Mouse (Mus musculus) kidney, embryonic 15.5 days (tissue): Measurements from ENCODE around the gene Ugt1a10. TPM values are rescaled to one million over a fixed set of nuclear protein-coding genes. Genes with fewer than 3 reads are reported as not detected.
"Not testable (repeated sequence)": the region's sequence is repeated elsewhere in the genome, so short reads cannot be mapped to it uniquely, and the experiment has no call there.

Source experiments
- ATAC-seq: fragments of 200-750 bp; cut with Nextera tagmentation; replicated peaks from 2 replicates; pipeline ENCODE4 v1.8.0; 2017; ENCODE audit warnings: moderate TSS enrichment; ENCODE audit not compliant: low FRiP score
- H3K27ac ChIP-seq: fragments of 300-500 bp; sonication (generic); 2 replicates; pipeline ENCODE4 v1.5.1; 2015; ENCODE audit warnings: mild to moderate bottlenecking, inconsistent platforms
- H3K27me3 ChIP-seq: fragments of 300-500 bp; sonication (generic); 2 replicates; pipeline ENCODE4 v1.6.1; 2015; ENCODE audit warnings: inconsistent platforms
- H3K36me3 ChIP-seq: fragments of 300-500 bp; sonication (generic); 2 replicates; pipeline ENCODE4 v1.6.1; 2015; ENCODE audit warnings: inconsistent platforms
- H3K4me1 ChIP-seq: fragments of 300-500 bp; sonication (generic); 2 replicates; pipeline ENCODE4 v1.6.1; 2015; ENCODE audit warnings: inconsistent platforms
- H3K4me2 ChIP-seq: fragments of 300-500 bp; sonication (generic); 2 replicates; pipeline ENCODE4 v1.6.1; 2015; ENCODE audit warnings: moderate library complexity, mild to moderate bottlenecking, inconsistent platforms
- H3K4me3 ChIP-seq: fragments of 300-500 bp; sonication (generic); replicated peaks from 2 replicates; pipeline ENCODE4 v1.5.1; 2015; ENCODE audit warnings: mild to moderate bottlenecking, inconsistent platforms
- H3K9ac ChIP-seq: fragments of 300-500 bp; sonication (generic); 2 replicates; pipeline ENCODE4 v1.6.1; 2015; ENCODE audit warnings: mild to moderate bottlenecking, inconsistent platforms
- H3K9me3 ChIP-seq: fragments of 300-500 bp; sonication (generic); replicated peaks from 2 replicates; pipeline ENCODE4 v1.6.1; 2016; ENCODE audit warnings: inconsistent platforms
- whole genome bisulfite sequencing: fragments of 180-500 bp; shearing (Covaris S2); methylation state at CpG from one replicate; pipeline ENCODE4 v1.1.7; 2015; ENCODE audit warnings: mixed read lengths; 5-methylcytosine and 5-hydroxymethylcytosine counted together
- polyA plus RNA-seq: library from polyadenylated mRNA; unstranded; fragments of >200 nt; fragmentation: Nextera tagmentation; extraction: Ambion mirVana; gene quantifications from 2 replicates; pipeline ENCODE4 v1.2.1, GENCODE M21; 2015

Ugt1a10 gene
- polyA plus RNA-seq, 1 experiment from 2014 or later: 17.5 TPM

DNA sequence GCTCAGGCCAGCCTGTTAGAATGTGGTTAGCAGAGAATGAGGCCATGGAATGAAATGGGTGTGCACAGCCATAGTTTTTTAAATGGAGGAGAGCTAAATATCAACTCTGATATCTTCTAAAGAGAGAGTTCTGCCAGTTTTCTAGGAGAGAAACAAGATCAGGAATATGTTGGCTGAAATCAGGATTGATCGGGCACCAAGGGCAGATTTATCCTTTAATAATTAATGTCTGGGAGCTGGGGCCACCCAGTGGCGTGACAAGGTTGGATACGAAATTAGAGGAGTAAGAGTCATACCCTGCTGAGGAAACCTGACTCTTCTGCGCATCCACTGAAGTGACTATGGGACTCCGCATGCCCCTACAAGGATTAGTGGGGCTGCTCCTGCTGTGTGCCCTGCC is 110.5 kb downstream of the Ugt1a10 start, which contains the start of gene Ugt1a5:
TSS of gene Ugt1a5 (plus strand) at position 302 of the 400 bp plus-strand sequence.
- 81% methylated on average over 5 of the region's 5 CpGs for WGBS

DNA sequence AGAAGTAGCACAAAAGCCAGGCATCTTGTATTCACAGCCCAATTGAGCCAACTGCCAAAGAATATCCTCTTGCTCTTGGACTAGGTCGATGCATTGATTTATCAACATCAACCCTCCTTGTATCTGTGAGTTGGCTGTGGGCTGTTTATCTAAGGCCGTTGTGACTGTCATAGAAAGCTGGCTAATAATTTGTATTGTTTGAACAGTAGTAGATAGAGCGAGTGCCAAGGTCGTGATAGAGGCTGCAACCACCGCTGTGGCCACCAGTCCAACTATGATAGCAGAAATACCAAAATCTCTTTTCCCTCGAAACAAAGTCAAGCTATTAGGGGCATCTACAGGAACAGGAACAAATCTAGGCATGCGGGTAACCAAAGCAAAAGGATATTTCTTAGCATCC is 117.0 kb downstream of the Ugt1a10 start:
- H3K36me3 ChIP-seq, H3K4me2 ChIP-seq, H3K4me1 ChIP-seq, ATAC-seq, H3K9ac ChIP-seq, H3K27ac ChIP-seq, H3K4me3 ChIP-seq, H3K27me3 ChIP-seq: not testable (repeated sequence)
- WGBS: 72% methylated on average over 7 of the region's 7 CpGs
- peaks cover 13% of the 10 kb centered on the region for H3K9me3 ChIP-seq

More for the DNA sequence above, 110.5 kb downstream of the Ugt1a10 start, which contains the start of gene Ugt1a5:
- H3K27ac ChIP-seq: no peak within 1 kb of the TSS
- H3K9ac ChIP-seq: no peak within 1 kb of the TSS
- no peaks in the 10 kb centered on the region for H3K9me3 ChIP-seq
- H3K36me3 ChIP-seq: no peaks in the 10 kb centered on the region
- no peak within 1 kb of the TSS for H3K4me2 ChIP-seq
- no peak for ATAC-seq
- H3K27me3 ChIP-seq: no peaks in the 10 kb centered on the region
- no peak within 1 kb of the TSS for H3K4me3 ChIP-seq
- H3K4me1 ChIP-seq: no peaks in the 10 kb centered on the region

DNA sequence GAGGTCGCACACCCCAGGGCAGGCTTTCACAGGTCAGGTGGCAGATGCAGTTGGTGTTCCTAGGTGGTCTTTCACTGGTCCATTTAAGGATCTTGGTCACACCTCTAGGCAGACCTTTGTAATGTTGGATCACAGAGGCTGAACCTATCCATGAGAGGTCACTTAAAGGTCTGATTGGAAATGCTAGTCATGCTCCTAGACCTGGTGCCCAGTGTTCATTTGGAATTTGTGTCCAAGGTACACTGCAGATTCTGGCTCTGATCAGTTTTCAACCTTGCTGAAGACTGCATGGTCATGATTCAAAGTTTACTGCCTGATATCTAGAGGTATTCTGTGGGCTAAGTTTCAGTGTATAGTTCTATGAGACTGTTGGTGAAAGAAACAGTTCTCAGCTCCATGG is 124.5 kb downstream of the Ugt1a10 start:
- H3K36me3 ChIP-seq: peaks cover 4% of the 10 kb centered on the region; the same call in 1 of the 2 replicates
- H3K27me3 ChIP-seq: no peaks in the 10 kb centered on the region
- 96% methylated on average over 1 of the region's 1 CpGs for WGBS
- no peak for ATAC-seq
- no peak overlapping the region for H3K27ac ChIP-seq
- no peak overlapping the region for H3K4me3 ChIP-seq
- H3K4me1 ChIP-seq: no peaks in the 10 kb centered on the region
- no peak overlapping the region for H3K9ac ChIP-seq
- H3K9me3 ChIP-seq: peaks cover 21% of the 10 kb centered on the region
- H3K4me2 ChIP-seq: no peak overlapping the region

DNA sequence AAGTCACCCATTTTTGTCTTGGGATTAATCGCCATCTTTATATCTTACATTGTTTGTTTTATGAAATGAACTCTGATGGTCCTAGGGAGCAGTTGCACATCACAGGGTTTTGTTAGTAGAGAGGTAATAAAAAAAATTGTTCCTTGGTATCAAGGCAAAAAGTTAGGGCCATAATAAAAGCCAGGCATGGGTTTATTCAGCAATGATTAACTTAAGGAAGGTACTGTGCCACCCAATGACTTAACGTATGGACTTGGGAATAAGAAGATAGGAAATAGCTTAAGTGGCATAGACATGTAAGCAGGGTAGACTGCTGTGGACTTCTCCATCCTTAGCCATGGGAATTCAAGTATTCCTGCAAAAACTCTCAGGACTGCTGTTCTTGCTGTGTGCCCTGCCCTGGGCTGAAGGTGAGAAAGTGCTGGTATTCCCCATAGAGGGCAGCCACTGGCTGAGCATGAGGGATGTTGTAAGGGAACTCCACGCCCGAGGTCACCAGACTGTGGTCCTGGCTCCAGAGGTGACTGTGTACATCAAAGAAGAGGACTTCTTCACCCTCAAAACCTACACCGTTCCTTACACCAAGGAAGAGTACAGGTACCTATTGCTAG is 131.2 kb downstream of the Ugt1a10 start:
- Histone ChIP-seq H3K9ac (no peak overlapping the region), H3K27ac (no peak overlapping the region), H3K4me1 (no peaks in the 10 kb centered on the region), H3K9me3 (no peaks in the 10 kb centered on the region), H3K36me3 (no peaks in the 10 kb centered on the region), H3K4me2 (no peak overlapping the region), H3K4me3 (no peak overlapping the region), H3K27me3 (no peaks in the 10 kb centered on the region)
- no peak for ATAC-seq
- 89% methylated on average over 5 of the region's 5 CpGs for WGBS

DNA sequence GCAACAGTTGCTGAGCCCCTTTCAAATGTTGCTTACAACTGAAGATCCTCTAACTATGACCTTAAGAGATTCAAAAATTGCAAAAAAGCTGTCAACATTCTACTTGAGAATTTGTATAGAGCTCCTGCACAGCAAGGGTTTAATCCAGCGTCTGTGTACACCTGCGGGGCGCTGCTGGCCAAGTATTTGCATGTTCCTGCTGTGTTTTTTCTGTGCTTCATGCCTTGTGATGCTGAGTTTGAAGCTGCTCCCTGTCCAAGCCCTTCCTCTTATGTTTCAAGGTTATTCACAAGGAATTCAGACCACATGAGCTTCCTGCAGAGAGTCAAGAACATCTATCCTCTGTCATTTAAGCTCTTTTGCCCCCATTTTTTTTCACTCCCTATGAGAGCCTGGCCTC is 136.9 kb downstream of the Ugt1a10 start:
- Histone ChIP-seq H3K27ac (no peak overlapping the region), H3K4me3 (no peak overlapping the region), H3K4me1 (no peaks in the 10 kb centered on the region), H3K9ac (no peak overlapping the region), H3K27me3 (no peaks in the 10 kb centered on the region), H3K9me3 (no peaks in the 10 kb centered on the region), H3K36me3 (no peaks in the 10 kb centered on the region), H3K4me2 (no peak overlapping the region)
- no peak for ATAC-seq
- WGBS: 76% methylated on average over 3 of the region's 3 CpGs

DNA sequence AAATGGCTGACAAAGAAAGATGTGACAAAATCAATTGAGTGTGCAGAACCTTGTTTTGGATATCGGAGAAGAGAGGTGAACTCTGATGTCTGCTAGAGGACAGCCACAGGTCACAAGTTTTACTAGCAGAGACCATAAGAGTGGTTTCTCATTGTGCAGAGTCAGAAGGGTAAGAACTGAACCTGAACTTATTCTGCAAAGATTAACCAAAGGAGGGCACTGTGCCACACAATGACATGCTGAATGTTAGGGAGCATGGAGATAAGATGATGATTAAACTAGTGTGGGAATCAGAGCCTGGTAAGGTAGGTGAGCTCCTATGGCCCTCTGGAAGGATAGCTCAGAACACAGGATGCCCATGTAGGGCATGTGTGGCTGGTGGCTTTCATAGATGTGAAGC is 140.5 kb downstream of the Ugt1a10 start:
- ATAC-seq: peak; percentile 60; the same call in 1 of the 2 replicates
- Histone ChIP-seq H3K9ac (no peak overlapping the region), H3K4me2 (no peak overlapping the region), H3K4me1 (peaks cover 3% of the 10 kb centered on the region; the same call in 1 of the 2 replicates), H3K36me3 (no peaks in the 10 kb centered on the region), H3K9me3 (no peaks in the 10 kb centered on the region), H3K4me3 (no peak overlapping the region), H3K27ac (no peak overlapping the region), H3K27me3 (no peaks in the 10 kb centered on the region)
- WGBS: 54% methylated on average over 1 of the region's 1 CpGs

DNA sequence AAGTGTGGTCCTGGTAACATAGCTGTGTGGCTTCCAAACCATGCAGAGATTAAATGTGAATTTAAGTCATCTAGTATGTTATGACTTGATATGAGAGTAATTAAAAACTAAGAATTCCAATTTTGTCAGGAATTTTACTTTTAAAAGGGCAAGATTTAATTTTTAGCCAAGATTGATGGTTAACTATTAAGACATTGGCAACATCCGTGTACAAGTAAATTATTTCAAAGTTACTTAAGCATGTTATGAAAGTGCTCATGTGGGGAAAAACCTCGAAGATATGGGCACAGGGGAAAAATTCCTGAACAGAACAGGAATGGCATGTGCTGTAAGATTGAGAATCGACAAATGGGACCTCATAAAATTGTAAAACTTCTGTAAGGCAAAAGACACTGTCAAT is 142.3 kb downstream of the Ugt1a10 start:
- Histone ChIP-seq H3K9ac (no peak overlapping the region), H3K4me1 (peaks cover 3% of the 10 kb centered on the region; the same call in 1 of the 2 replicates), H3K4me3 (no peak overlapping the region), H3K4me2 (no peak overlapping the region), H3K36me3 (no peaks in the 10 kb centered on the region), H3K9me3 (no peaks in the 10 kb centered on the region), H3K27ac (no peak overlapping the region), H3K27me3 (no peaks in the 10 kb centered on the region)
- ATAC-seq: no peak
- WGBS: 61% methylated on average over 3 of the region's 3 CpGs

DNA sequence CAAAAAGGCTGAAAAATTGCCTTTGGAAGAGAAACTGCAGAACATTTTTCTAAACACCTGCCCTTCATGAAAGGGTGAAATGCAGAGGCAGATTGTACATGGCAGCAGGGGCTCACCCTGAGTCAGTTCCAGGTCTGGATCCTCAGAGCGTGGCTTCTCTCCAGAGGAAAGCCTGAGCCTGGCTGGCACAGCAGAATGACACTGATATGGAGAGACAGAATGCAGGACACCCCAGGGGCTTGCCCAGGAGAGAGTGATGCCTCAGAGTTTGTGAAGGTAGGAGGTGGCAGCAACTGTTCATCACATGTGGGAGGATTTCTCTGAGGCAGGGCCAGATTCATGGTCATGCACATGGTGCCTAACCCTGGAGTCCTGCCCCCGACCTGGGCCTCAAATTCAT is 144.8 kb downstream of the Ugt1a10 start:
- Histone ChIP-seq H3K9me3 (no peaks in the 10 kb centered on the region), H3K27ac (peak overlapping the region; percentile 76), H3K4me1 (peaks cover 5% of the 10 kb centered on the region; the same call in 1 of the 2 replicates), H3K36me3 (no peaks in the 10 kb centered on the region), H3K4me3 (no peak overlapping the region), H3K9ac (no peak overlapping the region), H3K4me2 (no peak overlapping the region), H3K27me3 (no peaks in the 10 kb centered on the region)
- peak; percentile 40; the same call in 1 of the 2 replicates for ATAC-seq
- WGBS: 58% methylated on average over 2 of the region's 2 CpGs

DNA sequence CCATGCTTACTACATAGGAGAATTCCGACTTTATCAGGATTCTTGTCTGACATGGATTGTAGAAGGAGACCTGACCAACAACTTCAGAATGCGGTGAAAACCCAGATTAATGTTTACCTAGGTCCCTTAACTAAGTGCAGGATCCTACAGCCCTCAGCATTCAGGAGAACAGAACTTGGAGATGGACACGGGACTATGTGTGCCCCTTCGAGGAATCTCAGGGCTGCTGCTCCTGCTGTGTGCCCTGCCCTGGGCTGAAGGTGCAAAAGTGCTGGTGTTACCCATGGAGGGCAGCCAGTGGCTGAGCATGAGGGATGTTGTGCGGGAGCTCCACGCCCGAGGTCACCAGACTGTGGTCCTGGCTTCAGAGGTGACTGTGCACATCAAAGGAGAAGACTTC is 145.3 kb downstream of the Ugt1a10 start, which contains the start of gene Ugt1a2:
TSS of gene Ugt1a2 (plus strand) at position 146 of the 400 bp plus-strand sequence.
- Histone ChIP-seq H3K27ac (peak within 1 kb of the TSS; percentile 76), H3K4me3 (no peak within 1 kb of the TSS), H3K27me3 (no peaks in the 10 kb centered on the region), H3K4me2 (no peak within 1 kb of the TSS), H3K4me1 (peaks cover 9% of the 10 kb centered on the region; the same call in 1 of the 2 replicates), H3K9me3 (no peaks in the 10 kb centered on the region), H3K36me3 (no peaks in the 10 kb centered on the region), H3K9ac (no peak within 1 kb of the TSS)
- ATAC-seq: peak; percentile 64; the same call in 1 of the 2 replicates
- WGBS: 66% methylated on average over 7 of the region's 7 CpGs

DNA sequence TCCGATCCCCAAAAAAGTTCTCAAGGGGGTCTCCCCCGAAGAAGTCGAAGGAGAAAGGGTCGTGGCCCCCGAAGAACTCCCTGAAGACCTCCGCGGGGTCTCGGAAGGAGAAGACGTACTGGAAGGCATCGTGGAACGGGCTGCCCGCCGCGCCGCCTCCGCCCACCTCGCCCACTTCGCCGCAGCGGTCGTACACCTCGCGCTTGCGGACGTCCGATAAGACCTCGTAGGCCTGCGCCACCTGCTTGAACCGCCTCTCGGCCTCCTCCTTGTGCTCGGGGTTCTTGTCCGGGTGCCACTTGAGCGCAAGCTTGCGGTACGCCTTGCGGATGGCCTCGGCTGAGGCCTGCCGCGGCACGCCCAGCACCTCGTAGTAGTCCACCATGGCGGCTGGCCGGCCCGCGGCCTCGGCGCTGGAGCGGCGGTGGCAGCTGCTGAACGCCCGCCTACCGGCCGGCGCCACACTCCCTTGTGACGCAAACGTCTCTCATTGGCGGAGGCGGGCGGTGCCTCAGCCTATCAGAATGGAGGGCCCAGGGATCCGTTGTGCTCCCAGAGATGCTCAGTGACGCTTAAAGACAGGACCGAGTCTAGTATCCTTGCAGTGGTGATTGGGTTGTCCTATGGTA is 150.2 kb downstream of the Ugt1a10 start, which contains the start of gene Dnajb3:
TSS of gene Dnajb3 (minus strand) at position 489 of the 629 bp plus-strand sequence.
- H3K4me2 ChIP-seq: peak within 1 kb of the TSS; percentile 80
- no peaks in the 10 kb centered on the region for H3K36me3 ChIP-seq
- H3K9me3 ChIP-seq: no peaks in the 10 kb centered on the region
- H3K4me3 ChIP-seq: peak within 1 kb of the TSS; percentile 50
- ATAC-seq: peak; percentile 98
- peaks cover 12% of the 10 kb centered on the region; the same call in 1 of the 2 replicates for H3K4me1 ChIP-seq
- H3K27me3 ChIP-seq: no peaks in the 10 kb centered on the region
- 6% methylated on average over 62 of the region's 62 CpGs for WGBS
- no peak within 1 kb of the TSS for H3K27ac ChIP-seq
- H3K9ac ChIP-seq: peak within 1 kb of the TSS; percentile 48

DNA sequence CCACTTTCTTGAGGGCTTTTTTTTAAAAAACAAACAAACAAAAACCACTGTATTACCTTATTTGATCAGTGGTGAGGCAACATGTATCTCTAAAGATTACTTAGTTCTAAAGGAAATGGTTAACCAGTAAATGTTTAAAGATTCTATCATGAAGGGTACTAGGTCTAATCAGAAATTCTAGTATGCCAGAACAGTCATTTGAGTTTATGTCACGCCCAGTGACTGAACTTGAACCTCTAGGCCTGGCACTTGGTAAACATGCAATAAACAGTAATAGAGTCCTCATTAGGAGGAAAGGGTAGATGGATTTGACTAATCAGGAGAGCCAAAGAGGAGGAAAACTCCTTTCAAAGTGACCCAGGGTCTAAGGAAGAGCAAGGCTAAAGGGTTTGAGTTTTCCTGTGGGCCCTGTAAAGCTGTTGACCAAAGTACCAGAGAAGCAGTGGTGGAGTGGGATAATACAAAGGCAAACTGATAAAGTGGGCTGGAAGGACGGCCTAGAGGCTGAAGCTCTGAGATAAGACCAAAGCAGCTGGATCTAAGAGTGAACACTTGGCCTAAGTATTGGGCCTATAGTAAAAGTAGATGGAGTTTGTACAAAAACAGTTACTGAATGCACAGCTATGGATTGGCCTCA is 151.8 kb downstream of the Ugt1a10 start:
- ATAC-seq: no peak
- no peaks in the 10 kb centered on the region for H3K36me3 ChIP-seq
- no peaks in the 10 kb centered on the region for H3K27me3 ChIP-seq
- H3K4me1 ChIP-seq: peaks cover 12% of the 10 kb centered on the region; the same call in 1 of the 2 replicates
- peaks cover 7% of the 10 kb centered on the region for H3K9me3 ChIP-seq
- no peak overlapping the region for H3K9ac ChIP-seq
- no peak overlapping the region for H3K27ac ChIP-seq
- 90% methylated on average over 2 of the region's 2 CpGs for WGBS
- H3K4me3 ChIP-seq: no peak overlapping the region
- H3K4me2 ChIP-seq: no peak overlapping the region

DNA sequence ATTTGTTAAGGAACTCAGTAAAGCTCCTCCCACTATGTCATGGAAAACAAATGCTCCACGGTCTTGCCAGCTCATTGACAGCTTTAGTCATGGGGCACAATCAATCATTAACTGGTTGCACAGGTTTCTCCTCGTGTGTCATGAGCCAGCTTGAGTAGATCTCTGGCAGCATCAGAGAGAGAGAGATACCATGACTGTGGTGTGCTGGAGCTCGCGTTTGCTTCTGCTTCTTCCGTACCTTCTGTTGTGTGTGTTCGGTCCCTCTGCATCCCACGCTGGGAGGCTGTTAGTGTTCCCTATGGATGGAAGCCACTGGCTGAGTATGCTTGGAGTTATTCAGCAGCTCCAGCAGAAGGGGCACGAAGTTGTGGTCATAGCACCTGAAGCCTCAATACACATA is 156.6 kb downstream of the Ugt1a10 start, which contains the start of gene Ugt1a1:
TSS of gene Ugt1a1 (plus strand) at position 148 of the 400 bp plus-strand sequence.
- peaks cover 50% of the 10 kb centered on the region for H3K9me3 ChIP-seq
- 69% methylated on average over 8 of the region's 8 CpGs for WGBS

More for the DNA sequence above, 156.6 kb downstream of the Ugt1a10 start, which contains the start of gene Ugt1a1:
- Histone ChIP-seq H3K4me1 (no peaks in the 10 kb centered on the region), H3K9ac (no peak within 1 kb of the TSS), H3K4me3 (no peak within 1 kb of the TSS), H3K4me2 (no peak within 1 kb of the TSS), H3K27me3 (no peaks in the 10 kb centered on the region), H3K36me3 (no peaks in the 10 kb centered on the region), H3K27ac (no peak within 1 kb of the TSS)
- peak; percentile 34; the same call in 1 of the 2 replicates for ATAC-seq
